Mouse (Mus musculus) forebrain, embryonic 16.5 days (tissue): ENCODE data around the gene Vmn1r78. TPM values are rescaled to one million over a fixed set of nuclear protein-coding genes. Genes with fewer than 3 reads are reported as not detected.
"Not testable (repeated sequence)": the region's sequence is repeated elsewhere in the genome, so short reads cannot be mapped to it uniquely, and the experiment has no call there.

ENCODE experiments used
- ATAC-seq: fragments of 200-750 bp; cut with Nextera tagmentation; 2 replicates; pipeline ENCODE4 v1.8.0; 2017; ENCODE audit warnings: mild to moderate bottlenecking, moderate library complexity
- H3K27ac ChIP-seq: fragments of 300-500 bp; sonication (generic); 2 replicates; pipeline ENCODE4 v1.5.1; 2014; ENCODE audit warnings: low read length, control low read depth
- H3K27me3 ChIP-seq: fragments of 300-500 bp; sonication (generic); replicated peaks from 2 replicates; pipeline ENCODE4 v1.6.1; 2014; ENCODE audit warnings: low read length; ENCODE audit not compliant: control insufficient read depth, insufficient read depth
- H3K36me3 ChIP-seq: fragments of 300-500 bp; sonication (generic); 2 replicates; pipeline ENCODE4 v1.6.1; 2014; ENCODE audit not compliant: control insufficient read depth, insufficient read depth
- H3K4me1 ChIP-seq: fragments of 300-500 bp; sonication (generic); replicated peaks from 2 replicates; pipeline ENCODE4 v1.6.1; 2014; ENCODE audit warnings: low read length; ENCODE audit not compliant: control insufficient read depth, insufficient read depth
- H3K4me2 ChIP-seq: fragments of 300-500 bp; sonication (generic); 2 replicates; pipeline ENCODE4 v1.6.1; 2014; ENCODE audit warnings: mild to moderate bottlenecking, low read length, control low read depth
- H3K4me3 ChIP-seq: fragments of 300-500 bp; sonication (generic); replicated peaks from 2 replicates; pipeline ENCODE4 v1.5.1; 2014; ENCODE audit warnings: mild to moderate bottlenecking, low read length, control low read depth
- H3K9ac ChIP-seq: fragments of 300-500 bp; sonication (generic); replicated peaks from 2 replicates; pipeline ENCODE4 v1.6.1; 2014; ENCODE audit warnings: low read depth, low read length, control low read depth
- H3K9me3 ChIP-seq: fragments of 300-500 bp; sonication (generic); 2 replicates; pipeline ENCODE4 v1.6.1; 2016; ENCODE audit warnings: low read length; ENCODE audit not compliant: control insufficient read depth
- WGBS: fragments of 180-500 bp; shearing (Covaris S2); extraction: QIAGEN DNeasy Blood & Tissue Kit; methylation state at CpG from one replicate; pipeline ENCODE4 v1.1.7; 2014; 5-methylcytosine and 5-hydroxymethylcytosine counted together
- polyA plus RNA-seq: library from polyadenylated mRNA; unstranded; fragments of >200 nt; fragmentation: Nextera tagmentation; extraction: Ambion mirVana; gene quantifications from 2 replicates; pipeline ENCODE4 v1.2.1, GENCODE M21; 2015

The Vmn1r78 gene
- polyA plus RNA-seq, result not detected in 2 replicates

DNA sequence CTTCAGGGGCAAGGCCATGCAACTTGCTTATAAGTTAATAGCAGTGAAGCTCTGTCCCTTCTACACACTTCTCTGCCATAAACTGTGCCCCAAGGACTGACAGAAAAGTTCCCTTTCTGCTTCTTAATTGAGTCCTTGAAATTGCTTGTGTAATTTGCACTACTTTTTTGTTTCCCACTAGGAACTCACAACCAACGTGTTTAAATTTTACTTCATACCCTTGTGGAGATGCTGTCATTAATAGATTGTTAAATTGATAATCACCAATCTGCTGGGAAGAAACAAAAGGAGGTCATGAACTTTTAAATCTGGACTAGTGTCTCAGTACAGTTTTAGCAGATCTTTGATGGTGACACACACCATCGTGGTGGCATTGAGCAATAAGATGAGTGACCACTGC, at the start of gene Vmn1r78:
Gene Vmn1r78, plus strand, starts transcription at position 301 of the 400 bp plus-strand sequence.
- H3K27ac ChIP-seq, result no peak within 1 kb of the TSS
- no peaks in the 10 kb centered on the region for H3K4me1 ChIP-seq
- WGBS, result 62% methylated on average over 2 of the region's 2 CpGs
- H3K36me3 ChIP-seq, result no peaks in the 10 kb centered on the region
- no peak within 1 kb of the TSS for H3K4me3 ChIP-seq
- H3K27me3 ChIP-seq, result no peaks in the 10 kb centered on the region
- H3K9ac ChIP-seq, result no peak within 1 kb of the TSS
- H3K4me2 ChIP-seq, result no peak within 1 kb of the TSS
- ATAC-seq, result no peak
- peaks cover 5% of the 10 kb centered on the region for H3K9me3 ChIP-seq

DNA sequence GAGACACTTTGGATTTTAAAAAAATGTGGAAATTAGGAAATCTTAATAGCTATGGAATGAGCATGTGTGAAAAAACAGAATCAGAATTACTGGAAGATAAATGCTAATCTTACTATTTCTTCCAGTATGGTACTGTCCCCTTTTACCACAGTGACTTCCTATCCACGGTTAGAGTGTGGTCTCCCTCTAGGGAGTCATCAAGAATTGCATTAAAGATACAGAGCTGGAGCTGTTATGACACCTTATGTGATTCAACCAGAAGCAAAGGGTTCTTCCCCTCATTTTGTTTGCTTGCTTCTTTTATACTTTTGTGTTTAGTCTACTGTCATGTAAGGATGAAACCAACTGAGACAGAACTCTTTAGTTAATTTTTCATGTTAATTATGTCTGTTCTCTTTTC, 6.4 kb downstream of the Vmn1r78 start:
- not testable (repeated sequence) for H3K27ac ChIP-seq, H3K9ac ChIP-seq, H3K4me1 ChIP-seq, H3K36me3 ChIP-seq, H3K9me3 ChIP-seq, H3K27me3 ChIP-seq, ATAC-seq, H3K4me2 ChIP-seq, H3K4me3 ChIP-seq
- 36% methylated on average over 1 of the region's 1 CpGs for WGBS

- H3K4me1 ChIP-seq, H3K9ac ChIP-seq, H3K4me3 ChIP-seq, H3K36me3 ChIP-seq, H3K27me3 ChIP-seq, H3K27ac ChIP-seq, H3K9me3 ChIP-seq, ATAC-seq, H3K4me2 ChIP-seq: not testable (repeated sequence)
Observed at GRCm38 (mm10) chr7:12170979-12171378, 20.9 kb downstream of the Vmn1r78 start, which contains the start of gene Vmn1r79. Gene Vmn1r79 (plus strand): TSS chr7:12171279.

GRCm38 (mm10) chr7:12172926-12173325, 22.9 kb downstream of the Vmn1r78 start:
- ATAC-seq, H3K4me3 ChIP-seq, H3K27ac ChIP-seq, H3K36me3 ChIP-seq, H3K27me3 ChIP-seq, H3K9ac ChIP-seq, H3K4me1 ChIP-seq, H3K9me3 ChIP-seq, H3K4me2 ChIP-seq: not testable (repeated sequence)
- 61% methylated on average over 2 of the region's 2 CpGs for WGBS

DNA sequence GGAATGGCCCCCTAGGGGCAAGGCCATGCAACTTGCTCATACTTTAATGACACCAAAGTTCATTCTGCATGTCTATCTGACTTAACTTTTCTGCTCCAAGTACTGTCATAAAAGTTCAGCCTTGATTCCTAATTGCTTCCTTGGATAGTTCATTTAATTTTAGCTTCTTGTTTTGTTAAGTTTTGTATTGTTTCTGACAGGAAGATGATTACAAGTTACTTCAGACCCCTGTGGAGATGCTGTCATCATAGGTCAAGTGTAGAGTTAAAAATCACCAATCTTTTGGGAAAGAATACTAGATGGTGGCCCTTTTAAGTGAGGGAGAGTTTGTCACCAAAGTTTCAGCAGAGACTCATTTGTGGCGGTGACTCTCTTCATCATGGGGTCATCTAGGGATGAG, 38.9 kb downstream of the Vmn1r78 start, which contains the start of gene Vmn1r80:
Gene Vmn1r80, plus strand, starts transcription at position 301 of the 400 bp plus-strand sequence.
- Histone ChIP-seq H3K9ac (no peak within 1 kb of the TSS), H3K9me3 (no peaks in the 10 kb centered on the region), H3K36me3 (no peaks in the 10 kb centered on the region), H3K27me3 (no peaks in the 10 kb centered on the region), H3K27ac (no peak within 1 kb of the TSS), H3K4me2 (no peak within 1 kb of the TSS), H3K4me1 (no peaks in the 10 kb centered on the region), H3K4me3 (no peak within 1 kb of the TSS)
- WGBS, result 86% methylated on average over 1 of the region's 1 CpGs
- no peak for ATAC-seq

DNA sequence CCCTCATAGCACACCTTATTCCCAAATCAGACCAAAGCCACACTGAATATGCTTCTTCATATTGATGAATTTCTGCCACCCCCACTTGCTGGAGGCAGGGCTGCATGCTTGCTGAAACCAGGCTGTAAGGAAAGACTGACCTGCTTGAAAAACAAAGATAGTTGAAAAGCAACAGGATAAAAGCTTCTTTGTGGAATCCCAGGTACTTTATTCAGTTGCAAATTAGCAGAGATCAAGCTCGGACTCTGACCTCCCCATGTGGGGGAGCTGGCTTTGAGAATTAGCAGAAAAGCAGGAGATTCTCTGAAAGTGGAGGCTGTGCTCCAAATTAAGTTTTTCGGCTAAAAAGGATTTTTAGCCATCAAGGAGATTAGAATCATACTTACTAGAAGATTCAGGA, 54.1 kb downstream of the Vmn1r78 start:
- WGBS, result 57% methylated on average over 2 of the region's 2 CpGs

More for the DNA sequence above, 54.1 kb downstream of the Vmn1r78 start:
- H3K9me3 ChIP-seq, result peaks cover 6% of the 10 kb centered on the region; the same call in 1 of the 2 replicates
- no peak overlapping the region for H3K9ac ChIP-seq
- no peak overlapping the region for H3K27ac ChIP-seq
- H3K4me1 ChIP-seq, result no peaks in the 10 kb centered on the region
- no peak overlapping the region for H3K4me3 ChIP-seq
- ATAC-seq, result no peak
- H3K27me3 ChIP-seq, result no peaks in the 10 kb centered on the region
- H3K4me2 ChIP-seq, result no peak overlapping the region
- no peaks in the 10 kb centered on the region for H3K36me3 ChIP-seq

Other genes with a start within 250 kb of the Vmn1r78 start
- not detected in 2 replicates for gene Vmn1r76, start 212.0 kb upstream of the Vmn1r78 start, polyA plus RNA-seq
- gene Vmn1r77, start 113.5 kb upstream of the Vmn1r78 start, polyA plus RNA-seq, result not detected in 2 replicates
- not detected in 2 replicates for gene Vmn1r79, start 21.0 kb downstream of the Vmn1r78 start, polyA plus RNA-seq
- gene Vmn1r80, start 39.0 kb downstream of the Vmn1r78 start, polyA plus RNA-seq, result not detected in 2 replicates
- not detected in 2 replicates for gene Vmn1r81, start 118.0 kb downstream of the Vmn1r78 start, polyA plus RNA-seq
- gene Vmn1r82, start 150.2 kb downstream of the Vmn1r78 start, polyA plus RNA-seq, result not detected in 2 replicates
- not detected in 2 replicates for gene Vmn1r83, start 179.2 kb downstream of the Vmn1r78 start, polyA plus RNA-seq
- gene Vmn1r84, start 219.0 kb downstream of the Vmn1r78 start, polyA plus RNA-seq, result not detected in 2 replicates